Mouse (Mus musculus) olfactory bulb, adult 2 months (tissue): ENCODE data around the gene Gm47969.

Experiments
- CTCF ChIP-seq: fragments of 200-500 bp; IDR thresholded peaks from 2 replicates; pipeline ENCODE4 v1.5.1; 2012; ENCODE audit warnings: low read depth, mild to moderate bottlenecking, low read length, moderate library complexity; ENCODE audit not compliant: insufficient read depth
- POLR2A ChIP-seq: fragments of 200-500 bp; IDR thresholded peaks from 2 replicates; pipeline ENCODE4 v1.6.1; 2012; ENCODE audit warnings: mild to moderate bottlenecking, low read depth, low read length, moderate library complexity; ENCODE audit not compliant: insufficient read depth

DNA sequence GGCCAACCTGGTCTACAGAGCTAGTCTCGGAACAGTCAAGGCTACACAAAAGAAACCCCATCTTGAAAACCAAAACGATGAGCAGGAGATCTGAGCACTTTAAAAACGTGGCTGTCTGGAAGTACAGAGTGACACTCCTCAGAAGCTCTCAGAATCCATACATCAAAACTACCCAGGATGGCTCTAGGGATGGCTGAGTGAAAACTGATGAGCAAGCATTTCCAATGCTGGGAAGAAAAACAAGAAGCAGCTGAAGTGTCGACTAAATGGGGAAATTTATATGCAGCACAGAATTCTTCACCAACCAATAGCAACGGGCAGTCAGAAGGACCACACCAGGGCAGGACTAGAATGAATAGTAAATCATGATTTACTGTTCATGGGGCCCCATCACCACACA is 10.2 kb upstream of the Gm47969 start:
- TF ChIP-seq CTCF (no peak), POLR2A (no peak)
